Mouse (Mus musculus) ES-Bruce4 (cell line): ENCODE results near the gene Bpifb9a. TPM values are rescaled to one million over a fixed set of nuclear protein-coding genes. Genes with fewer than 3 reads are reported as not detected.
"Not testable (repeated sequence)": the region's sequence is repeated elsewhere in the genome, so short reads cannot be mapped to it uniquely, and the experiment has no call there.

Experiments
- H3K27ac ChIP-seq: 2 replicates; pipeline ENCODE4 v1.5.1; 2012; ENCODE audit warnings: low read length, inconsistent platforms; ENCODE audit not compliant: insufficient read depth
- H3K27me3 ChIP-seq: 2 replicates; pipeline ENCODE4 v1.6.1; 2012; ENCODE audit warnings: mild to moderate bottlenecking, low read length, inconsistent platforms; ENCODE audit not compliant: control insufficient read depth, poor library complexity, insufficient read depth, severe bottlenecking
- H3K36me3 ChIP-seq: 2 replicates; pipeline ENCODE4 v1.6.1; 2012; ENCODE audit warnings: inconsistent platforms, mild to moderate bottlenecking, low read length, moderate library complexity; ENCODE audit not compliant: control insufficient read depth, poor library complexity, insufficient read depth, severe bottlenecking
- H3K4me1 ChIP-seq: one replicate; pipeline ENCODE4 v1.8.1; 2011; ENCODE audit warnings: low read length; ENCODE audit not compliant: control insufficient read depth, insufficient read depth
- H3K4me3 ChIP-seq: 2 replicates; pipeline ENCODE4 v1.5.1; 2011; ENCODE audit warnings: low read depth, mild to moderate bottlenecking, low read length
- H3K9ac ChIP-seq: 2 replicates; pipeline ENCODE4 v1.6.1; 2012; ENCODE audit warnings: low read depth, mild to moderate bottlenecking, inconsistent platforms; ENCODE audit not compliant: poor library complexity, severe bottlenecking
- H3K9me3 ChIP-seq: replicated peaks from 2 replicates; pipeline ENCODE4 v1.6.1; 2012; ENCODE audit warnings: mild to moderate bottlenecking, low read length, inconsistent platforms; ENCODE audit not compliant: control insufficient read depth, poor library complexity, insufficient read depth, severe bottlenecking
- CTCF ChIP-seq: IDR thresholded peaks from one replicate; pipeline ENCODE4 v1.8.1; 2011; ENCODE audit warnings: low read depth, low read length
- EP300 ChIP-seq: IDR thresholded peaks from 2 replicates; pipeline ENCODE4 v1.6.1; 2011; ENCODE audit warnings: low read depth, low read length; ENCODE audit not compliant: insufficient read depth
- POLR2A ChIP-seq: IDR thresholded peaks from one replicate; pipeline ENCODE4 v1.8.1; 2011; ENCODE audit warnings: low read length; ENCODE audit not compliant: insufficient read depth
- polyA plus RNA-seq: library from polyadenylated mRNA; stranded (reverse); fragments of >200 nt; gene quantifications from 2 replicates; pipeline ENCODE4 v1.2.4, GENCODE M21; 2011; ENCODE audit warnings: low read depth; ENCODE audit not compliant: missing spikeins, insufficient read depth, insufficient read length

Bpifb9a gene
- polyA plus RNA-seq, 1 experiment, result not detected

GRCm38 (mm10) chr2:154223265-154223916, 34.3 kb upstream of the Bpifb9a start, which contains the start of gene Bpifb5:
Gene Bpifb5 (plus strand): TSS chr2:154223742.
- no peaks in the 10 kb centered on the region for H3K27me3 ChIP-seq
- H3K9me3 ChIP-seq, result no peaks in the 10 kb centered on the region
- no peaks in the 10 kb centered on the region for H3K36me3 ChIP-seq
- TF ChIP-seq EP300, result no peak
- no peak for TF ChIP-seq POLR2A
- TF ChIP-seq CTCF, result no peak
- no peak within 1 kb of the TSS for H3K27ac ChIP-seq
- H3K9ac ChIP-seq, result no peak within 1 kb of the TSS
- no peak within 1 kb of the TSS for H3K4me3 ChIP-seq
- H3K4me1 ChIP-seq, result peaks cover 6% of the 10 kb centered on the region

- no peaks in the 10 kb centered on the region for H3K27me3 ChIP-seq
- no peaks in the 10 kb centered on the region for H3K9me3 ChIP-seq
- no peak for TF ChIP-seq EP300
- TF ChIP-seq POLR2A, result no peak
- no peak for TF ChIP-seq CTCF
- H3K27ac ChIP-seq, result no peak overlapping the region
- peaks cover 6% of the 10 kb centered on the region for H3K4me1 ChIP-seq
- no peaks in the 10 kb centered on the region for H3K36me3 ChIP-seq
- no peak overlapping the region for H3K4me3 ChIP-seq
- no peak overlapping the region for H3K9ac ChIP-seq
Measured at GRCm38 (mm10) chr2:154223917-154224273, 33.8 kb upstream of the Bpifb9a start.

- Histone ChIP-seq H3K4me3 (no peak overlapping the region), H3K27me3 (no peaks in the 10 kb centered on the region), H3K27ac (no peak overlapping the region), H3K9me3 (no peaks in the 10 kb centered on the region), H3K4me1 (peaks cover 6% of the 10 kb centered on the region), H3K36me3 (no peaks in the 10 kb centered on the region), H3K9ac (no peak overlapping the region)
- TF ChIP-seq EP300, result no peak
Measured at GRCm38 (mm10) chr2:154226991-154227390, 30.7 kb upstream of the Bpifb9a start.

- no peaks in the 10 kb centered on the region for H3K27me3 ChIP-seq
- no peak for TF ChIP-seq EP300
- TF ChIP-seq POLR2A, result no peak
- TF ChIP-seq CTCF, result no peak
- no peak overlapping the region for H3K4me3 ChIP-seq
- H3K27ac ChIP-seq, result no peak overlapping the region
- no peaks in the 10 kb centered on the region for H3K9me3 ChIP-seq
- H3K36me3 ChIP-seq, result no peaks in the 10 kb centered on the region
- H3K9ac ChIP-seq, result no peak overlapping the region
- H3K4me1 ChIP-seq, result peaks cover 6% of the 10 kb centered on the region
Measured at GRCm38 (mm10) chr2:154227830-154228229, 29.8 kb upstream of the Bpifb9a start.

GRCm38 (mm10) chr2:154233426-154233825, 24.2 kb upstream of the Bpifb9a start:
- Histone ChIP-seq H3K27ac (no peak overlapping the region), H3K27me3 (no peaks in the 10 kb centered on the region), H3K4me3 (no peak overlapping the region), H3K9ac (no peak overlapping the region), H3K36me3 (no peaks in the 10 kb centered on the region), H3K9me3 (no peaks in the 10 kb centered on the region), H3K4me1 (no peaks in the 10 kb centered on the region)
- TF ChIP-seq POLR2A (no peak), CTCF (no peak), EP300 (no peak)

GRCm38 (mm10) chr2:154240771-154241170, 16.9 kb upstream of the Bpifb9a start:
- TF ChIP-seq CTCF (no peak), POLR2A (no peak), EP300 (no peak)
- H3K27ac ChIP-seq, result no peak overlapping the region
- no peak overlapping the region for H3K9ac ChIP-seq
- H3K4me3 ChIP-seq, result no peak overlapping the region
- H3K9me3 ChIP-seq, result peaks cover 28% of the 10 kb centered on the region
- H3K27me3 ChIP-seq, result no peaks in the 10 kb centered on the region
- no peaks in the 10 kb centered on the region for H3K36me3 ChIP-seq
- H3K4me1 ChIP-seq, result no peaks in the 10 kb centered on the region

GRCm38 (mm10) chr2:154242726-154243125, 14.9 kb upstream of the Bpifb9a start:
- not testable (repeated sequence) for H3K4me3 ChIP-seq, H3K4me1 ChIP-seq, H3K36me3 ChIP-seq, H3K27ac ChIP-seq, H3K9ac ChIP-seq, H3K27me3 ChIP-seq
- peaks cover 28% of the 10 kb centered on the region for H3K9me3 ChIP-seq
